Mouse (Mus musculus): Measurements from ENCODE around the gene Sema4g.

GRCm38 (mm10) chr19:45016341-45017215 lies 27.7 kb downstream of the Sema4g start:
- TF ChIP-seq CTCF (IDR thresholded peaks at IDR 0.05; ENCODE audit: low read depth, low read length), result no peak
- TF ChIP-seq POLR2A (IDR thresholded peaks at IDR 0.05; ENCODE audit: insufficient read depth, low read length), result no peak

Measured in ES-Bruce4 (cell line).